Mouse (Mus musculus) thymus, postnatal 25 days (tissue): Measurements from ENCODE around the gene Gm14597.
"Not testable (repeated sequence)": the region's sequence is repeated elsewhere in the genome, so short reads cannot be mapped to it uniquely, and the experiment has no call there.

Experiments
- DNase-seq: peaks from one replicate; pipeline ENCODE4 v3.0.0; 2022

Gene Gm14597

DNA sequence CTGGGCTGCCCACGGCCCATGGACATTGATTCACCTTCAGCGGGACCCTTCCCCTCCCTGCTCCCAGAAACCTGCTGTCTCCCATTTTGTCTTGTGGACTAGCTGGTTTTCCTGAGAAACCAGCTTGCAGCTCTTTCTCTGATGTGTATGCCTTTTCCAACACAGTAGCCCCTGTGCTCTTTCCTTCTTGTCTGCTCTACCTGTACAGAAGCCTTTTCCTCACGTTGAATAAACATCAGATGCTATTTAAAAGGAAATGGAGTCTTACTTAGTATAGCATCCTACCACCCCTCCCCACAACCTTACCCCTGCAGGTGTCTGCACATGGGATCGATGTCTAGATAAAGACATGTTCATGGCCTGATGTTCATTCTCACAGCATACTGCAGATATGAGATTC is at the start of gene Gm14597:
Gene Gm14597, minus strand, starts transcription at position 101 of the 400 bp plus-strand sequence.
- DNase-seq: not testable (repeated sequence)

GRCm38 (mm10) chrX:53652917-53653316 is 44.1 kb upstream of the Gm14597 start:
- not testable (repeated sequence) for DNase-seq

DNA sequence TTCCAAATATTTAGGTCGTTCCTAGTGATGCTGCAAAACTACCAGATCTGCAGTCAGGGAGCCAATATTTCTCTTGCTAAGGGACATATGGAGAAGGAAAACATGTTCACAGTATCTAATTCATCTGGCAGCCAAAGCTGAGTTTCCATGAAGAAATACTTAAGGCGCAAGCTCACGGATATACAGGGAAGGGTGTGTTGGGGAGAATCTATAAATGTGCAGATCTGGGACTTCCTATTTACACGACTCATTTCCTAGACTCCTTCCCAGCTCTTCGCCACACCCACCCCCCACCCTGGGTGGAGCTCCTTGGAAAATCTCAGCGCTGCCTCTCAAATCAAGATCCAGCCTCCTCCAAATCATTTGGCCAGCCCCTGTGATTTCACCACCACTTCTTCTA is 37.1 kb upstream of the Gm14597 start:
- DNase-seq: no peak

DNA sequence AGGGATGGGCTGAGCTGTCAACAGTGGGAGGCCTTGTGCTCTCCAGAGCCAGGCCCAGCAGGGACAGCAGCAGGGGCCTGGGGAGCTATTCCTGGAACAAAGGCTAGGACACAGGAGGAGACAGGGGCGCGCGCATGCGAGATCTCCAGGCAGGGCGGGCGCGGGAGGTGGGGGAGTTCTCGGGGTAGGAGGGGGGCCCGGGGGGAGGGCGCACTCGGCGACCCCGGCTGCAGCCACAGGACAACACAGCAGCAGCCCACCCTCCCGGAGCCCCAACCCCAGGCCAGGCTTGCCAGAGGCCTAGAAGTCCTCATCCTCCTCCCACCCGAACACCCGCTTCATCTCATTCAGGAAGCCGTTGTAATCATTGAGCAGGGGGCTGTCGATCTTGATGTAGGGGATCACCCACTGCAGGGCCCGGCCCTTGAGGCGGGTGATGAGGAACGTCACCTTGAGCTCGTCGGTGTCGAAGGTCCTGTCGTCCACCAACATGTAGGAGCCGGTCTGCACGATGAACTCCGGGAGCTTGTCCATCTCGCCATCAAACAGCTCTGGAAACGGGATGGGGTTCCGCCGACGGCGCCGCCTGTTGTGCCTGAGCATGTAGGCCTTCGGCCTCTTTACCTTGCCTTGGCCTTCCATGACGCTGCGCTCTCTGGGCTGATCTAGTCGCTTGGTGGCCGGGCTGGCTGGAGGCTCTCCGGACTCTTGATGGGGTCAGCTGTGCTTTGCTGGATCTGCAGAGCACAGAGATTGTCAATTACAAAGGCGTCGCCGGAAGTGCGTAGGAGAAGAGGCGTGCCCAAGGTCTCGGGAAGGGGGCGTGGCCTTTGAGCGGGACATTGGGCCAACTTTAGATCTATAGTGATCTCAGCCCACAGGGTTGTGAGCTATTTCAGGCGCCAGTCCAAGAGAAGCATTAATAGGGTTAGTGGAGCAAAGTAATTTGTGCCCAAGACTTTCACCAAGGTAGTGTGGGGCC is 34.5 kb upstream of the Gm14597 start, which contains the start of gene Rtl8a:
Gene Rtl8a, minus strand, starts transcription at position 703 of the 982 bp plus-strand sequence.
- peak; percentile 69 for DNase-seq

- DNase-seq: not testable (repeated sequence)
These were observed 33.8 kb upstream of the Gm14597 start for GRCm38 (mm10) chrX:53642604-53642979.

- DNase-seq: not testable (repeated sequence)
These were observed 29.3 kb upstream of the Gm14597 start for GRCm38 (mm10) chrX:53638107-53638506.

DNA sequence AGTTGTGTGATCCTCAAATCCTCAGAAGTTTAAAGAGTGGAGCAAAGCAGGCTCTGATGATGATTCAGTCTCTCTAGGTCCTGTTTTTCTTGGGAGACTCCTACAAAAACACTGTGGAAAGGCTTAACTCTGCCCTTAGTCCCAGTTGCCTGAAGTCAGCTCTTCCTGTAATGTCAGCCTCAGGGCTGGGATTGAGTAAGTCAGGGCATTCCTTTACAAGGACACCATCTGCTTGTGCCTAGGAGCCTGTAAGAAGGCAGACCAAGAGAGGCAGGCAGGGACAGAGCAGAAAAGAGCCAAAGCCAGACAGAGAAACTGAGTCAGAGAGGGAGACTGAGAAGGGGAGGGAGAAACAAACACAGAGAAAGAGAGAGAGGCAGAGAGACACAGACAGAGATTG is 2.6 kb upstream of the Gm14597 start:
- DNase-seq: not testable (repeated sequence)

DNA sequence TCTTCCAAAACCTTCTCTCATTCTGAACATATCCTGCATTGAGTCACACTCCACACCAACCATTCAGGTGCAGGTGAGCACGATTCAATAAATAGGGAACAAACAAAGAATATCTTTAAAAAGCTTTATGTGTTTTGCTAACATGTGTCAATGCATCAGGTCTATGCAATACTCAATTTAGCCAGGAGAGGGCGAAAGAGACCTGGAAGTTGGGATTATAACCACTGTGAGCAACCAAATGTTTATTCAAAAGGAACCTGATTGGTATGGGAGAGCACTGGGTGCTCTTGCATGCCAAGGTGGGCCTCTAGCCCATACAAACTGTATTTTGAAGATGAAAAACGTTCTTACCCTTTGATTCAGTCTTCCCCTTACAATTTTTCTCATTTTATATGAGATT is 1.8 kb upstream of the Gm14597 start:
- peak; percentile 61 for DNase-seq

DNA sequence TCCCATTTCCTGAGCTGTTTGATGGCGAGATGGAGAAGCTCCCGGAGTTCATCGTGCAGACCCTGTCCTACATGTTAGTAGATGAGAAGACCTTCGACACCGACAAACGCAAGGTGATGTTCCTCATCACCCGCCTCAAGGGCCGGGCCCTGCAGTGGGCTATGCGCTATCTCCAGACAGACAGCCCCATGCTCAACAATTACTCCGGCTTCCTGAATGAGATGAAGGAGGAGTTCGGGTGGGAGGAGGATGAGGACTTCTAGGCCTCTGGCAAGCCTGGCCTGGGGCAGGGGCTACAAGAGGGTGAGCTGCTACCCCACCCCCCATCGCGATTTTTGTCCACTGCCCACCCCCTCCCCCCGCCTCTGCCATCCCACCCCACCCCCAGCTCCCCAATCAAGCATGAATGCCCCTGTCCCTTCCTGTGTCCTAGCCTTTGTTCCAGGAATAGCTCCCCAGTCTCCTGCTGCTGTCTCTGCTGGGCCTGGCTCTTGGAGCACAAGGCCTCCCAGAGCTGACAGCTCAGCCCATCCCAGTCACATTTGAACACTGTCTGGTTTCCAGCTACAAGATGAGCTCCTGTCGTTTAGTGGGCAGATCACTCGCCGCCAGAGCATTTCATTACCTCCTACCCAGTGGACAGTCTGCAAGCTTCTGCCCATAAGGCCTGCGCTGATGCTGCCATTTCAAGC is 511 bp downstream of the Gm14597 start:
- DNase-seq: no peak

GRCm38 (mm10) chrX:53607242-53608121 is 1.3 kb downstream of the Gm14597 start, which contains the start of gene Rtl8c:
TSS of gene Rtl8c (plus strand) at chrX:53608032.
- peak; percentile 71 for DNase-seq

GRCm38 (mm10) chrX:53606176-53606575 is 2.6 kb downstream of the Gm14597 start:
- DNase-seq: not testable (repeated sequence)

DNA sequence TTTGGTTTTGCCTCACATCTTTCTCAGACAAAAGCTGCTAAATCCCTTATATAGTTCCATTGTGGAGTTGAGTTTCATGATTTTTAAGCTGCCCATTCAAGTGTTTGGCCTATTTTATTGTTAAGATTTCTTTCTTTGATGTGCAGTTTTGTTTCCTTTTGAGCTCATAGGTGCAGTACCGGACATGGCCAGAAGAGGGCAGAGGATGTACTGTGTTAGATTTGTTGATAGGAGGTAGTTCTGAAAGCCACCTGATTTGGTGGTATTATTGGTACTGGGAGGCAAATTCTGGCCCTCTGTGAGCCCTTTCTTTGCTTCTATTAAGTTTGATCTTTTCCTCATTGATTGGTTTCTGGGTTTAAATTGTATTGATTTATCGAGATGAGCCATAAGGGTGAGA is 8.8 kb downstream of the Gm14597 start:
- DNase-seq: peak; percentile 63

GRCm38 (mm10) chrX:53583404-53583803 is 25.4 kb downstream of the Gm14597 start:
- not testable (repeated sequence) for DNase-seq

- not testable (repeated sequence) for DNase-seq
These were observed 27.4 kb downstream of the Gm14597 start for GRCm38 (mm10) chrX:53581407-53581806.

GRCm38 (mm10) chrX:53579311-53579710 is 29.5 kb downstream of the Gm14597 start:
- no peak for DNase-seq
